Mouse (Mus musculus) erythroblast, embryonic 14.5 days (primary cell): ENCODE measurements around the gene Uba6. TPM values are rescaled to one million over a fixed set of nuclear protein-coding genes. Genes with fewer than 3 reads are reported as not detected.

ENCODE experiments used
- H3K27me3 ChIP-seq: 2 replicates; pipeline ENCODE4 v1.6.1; 2012; ENCODE audit warnings: inconsistent platforms; ENCODE audit not compliant: control insufficient read depth
- H3K36me3 ChIP-seq: 2 replicates; pipeline ENCODE4 v1.6.1; 2012; ENCODE audit warnings: mild to moderate bottlenecking, inconsistent platforms; ENCODE audit not compliant: control insufficient read depth
- H3K4me1 ChIP-seq: 2 replicates; pipeline ENCODE4 v1.6.1; 2012; ENCODE audit warnings: inconsistent platforms; ENCODE audit not compliant: control insufficient read depth
- H3K4me3 ChIP-seq: replicated peaks from 2 replicates; pipeline ENCODE3; 2012; ENCODE audit warnings: moderate library complexity, mild to moderate bottlenecking, inconsistent platforms
- H3K9me3 ChIP-seq: 2 replicates; pipeline ENCODE4 v1.6.1; 2012; ENCODE audit warnings: low read length, inconsistent platforms, mixed read lengths; ENCODE audit not compliant: control insufficient read depth
- GATA1 ChIP-seq: IDR thresholded peaks from 2 replicates; pipeline ENCODE4 v1.6.1; 2012; ENCODE audit warnings: low read length, inconsistent platforms, mixed read lengths
- TAL1 ChIP-seq: IDR thresholded peaks from 3 replicates; pipeline ENCODE4 v1.6.1; 2012; ENCODE audit warnings: low read length, inconsistent platforms, mixed read lengths
- polyA plus RNA-seq: library from polyadenylated mRNA; stranded (reverse); fragments of >175 nt; gene quantifications from 2 replicates; pipeline ENCODE4 v1.2.3, GENCODE M21; 2012

Uba6 gene
- polyA plus RNA-seq, 1 experiment: under 0.01 TPM

DNA sequence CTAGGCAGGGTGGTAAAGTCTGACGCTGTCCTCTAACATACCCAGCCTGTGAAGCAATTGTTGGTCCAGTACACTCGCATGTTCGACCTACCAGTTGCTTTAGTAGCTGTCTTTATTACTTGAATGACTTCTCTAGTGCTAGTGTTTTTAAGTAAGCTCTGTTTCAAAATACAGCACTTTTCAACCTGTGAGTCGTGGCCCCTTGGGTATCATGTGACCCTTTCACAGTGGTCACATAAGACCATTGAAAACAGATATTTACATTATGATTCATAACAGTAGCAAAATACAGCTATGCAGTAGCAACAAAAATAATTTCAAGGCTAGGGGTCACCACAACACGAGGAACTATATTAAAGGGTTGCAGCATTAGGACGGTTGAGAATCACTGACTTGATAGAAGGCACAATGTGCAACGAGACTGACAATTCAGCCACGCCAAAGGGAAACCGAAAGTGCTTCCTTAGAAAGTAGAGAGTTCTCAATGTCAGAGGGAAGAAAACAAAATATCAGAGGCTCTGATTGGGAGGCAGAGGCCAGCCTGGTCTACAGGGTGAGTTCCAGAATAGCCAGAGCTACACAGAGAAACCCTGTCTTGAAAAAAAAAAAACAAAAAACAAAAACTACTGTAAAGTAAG lies 54.0 kb downstream of the Uba6 start:
- H3K9me3 ChIP-seq: no peaks in the 10 kb centered on the region
- TF ChIP-seq GATA1 (no peak), TAL1 (no peak)
- no peaks in the 10 kb centered on the region for H3K4me1 ChIP-seq
- H3K4me3 ChIP-seq: no peak overlapping the region
- H3K36me3 ChIP-seq: peaks cover 22% of the 10 kb centered on the region
- H3K27me3 ChIP-seq: no peaks in the 10 kb centered on the region

DNA sequence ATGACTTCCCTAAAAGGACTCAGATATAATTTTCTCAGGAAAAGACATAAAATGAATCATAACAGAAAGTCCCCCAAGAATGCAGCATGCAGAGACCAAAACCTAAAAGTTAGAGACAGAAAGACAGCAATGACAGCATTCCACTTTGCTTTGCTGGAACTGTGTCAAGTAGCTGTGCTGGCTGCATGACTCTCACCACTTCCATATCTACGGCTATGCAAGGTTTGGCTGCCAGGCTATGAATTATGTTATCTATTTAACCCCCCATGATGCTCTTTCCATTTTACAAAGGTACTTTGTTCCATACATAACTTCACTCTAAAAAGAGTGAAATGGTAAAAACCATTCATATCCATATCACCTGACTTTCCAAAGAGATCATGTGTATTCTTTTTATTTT lies 58.6 kb downstream of the Uba6 start:
- H3K27me3 ChIP-seq: no peaks in the 10 kb centered on the region
- H3K9me3 ChIP-seq: no peaks in the 10 kb centered on the region
- TF ChIP-seq GATA1: no peak
- TF ChIP-seq TAL1: no peak
- H3K4me1 ChIP-seq: no peaks in the 10 kb centered on the region
- H3K36me3 ChIP-seq: peaks cover 17% of the 10 kb centered on the region
- no peak overlapping the region for H3K4me3 ChIP-seq

DNA sequence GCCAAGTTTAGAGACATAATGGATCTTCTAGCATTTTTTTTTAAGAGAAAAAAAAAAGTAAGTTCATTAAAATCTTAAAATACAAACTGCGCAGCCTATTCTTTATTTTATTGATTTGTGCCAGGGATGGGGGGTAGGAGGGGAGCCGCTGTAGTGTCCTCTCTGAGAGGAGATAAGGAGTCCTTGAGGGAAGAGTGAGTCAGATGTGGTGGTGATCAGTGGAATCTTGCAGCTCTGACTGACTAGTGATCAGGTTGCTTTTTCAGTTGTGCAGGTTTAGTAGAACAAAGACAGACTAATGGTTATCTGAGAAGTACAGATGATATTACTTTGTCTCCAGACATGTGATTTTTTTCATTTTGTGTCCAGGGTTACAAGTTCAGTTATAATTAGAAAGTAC lies 59.6 kb downstream of the Uba6 start:
- no peak overlapping the region for H3K4me3 ChIP-seq
- no peaks in the 10 kb centered on the region for H3K27me3 ChIP-seq
- H3K4me1 ChIP-seq: no peaks in the 10 kb centered on the region
- no peaks in the 10 kb centered on the region for H3K9me3 ChIP-seq
- TF ChIP-seq TAL1 (no peak), GATA1 (no peak)
- H3K36me3 ChIP-seq: peaks cover 10% of the 10 kb centered on the region

DNA sequence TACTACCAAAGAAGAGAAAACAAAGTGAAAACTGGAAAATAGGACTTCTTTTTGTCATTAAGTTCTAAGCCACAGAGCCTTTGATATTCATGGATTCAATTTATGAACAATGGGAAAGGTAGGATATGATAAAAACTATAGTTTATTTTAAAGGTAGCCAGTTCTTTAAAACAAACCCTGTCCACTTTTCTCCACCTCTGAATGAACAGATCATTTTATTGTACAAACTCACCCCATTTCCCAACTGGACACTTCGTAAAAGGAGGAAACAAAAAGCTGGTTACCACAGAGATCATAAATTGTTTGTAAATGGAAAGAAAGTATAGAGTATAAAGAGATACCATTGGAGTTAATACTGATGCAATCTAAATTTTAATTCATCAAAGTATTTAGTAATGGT lies 61.5 kb downstream of the Uba6 start:
- no peak overlapping the region for H3K4me3 ChIP-seq
- no peaks in the 10 kb centered on the region for H3K9me3 ChIP-seq
- TF ChIP-seq TAL1: no peak
- H3K4me1 ChIP-seq: no peaks in the 10 kb centered on the region
- H3K27me3 ChIP-seq: no peaks in the 10 kb centered on the region
- peaks cover 7% of the 10 kb centered on the region for H3K36me3 ChIP-seq

DNA sequence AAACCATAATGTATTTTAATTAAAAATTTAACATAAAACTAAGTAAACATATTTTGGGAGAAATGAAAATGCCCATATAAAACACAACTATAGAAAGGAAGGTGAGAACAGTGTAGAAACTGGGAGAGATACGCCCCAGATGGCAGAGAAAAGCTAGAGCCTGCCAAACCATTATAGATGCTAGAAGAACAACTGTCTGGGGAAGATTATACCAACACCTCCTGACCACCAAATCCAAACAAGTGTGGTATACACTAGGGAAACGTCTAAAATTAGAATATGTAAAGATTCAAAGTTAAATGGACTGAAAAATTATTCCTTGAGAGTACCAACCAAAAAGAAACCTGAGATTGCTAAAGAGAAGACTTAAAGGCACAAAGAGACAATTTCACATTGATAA lies 66.0 kb downstream of the Uba6 start:
- no peak for TF ChIP-seq TAL1
- TF ChIP-seq GATA1: no peak

DNA sequence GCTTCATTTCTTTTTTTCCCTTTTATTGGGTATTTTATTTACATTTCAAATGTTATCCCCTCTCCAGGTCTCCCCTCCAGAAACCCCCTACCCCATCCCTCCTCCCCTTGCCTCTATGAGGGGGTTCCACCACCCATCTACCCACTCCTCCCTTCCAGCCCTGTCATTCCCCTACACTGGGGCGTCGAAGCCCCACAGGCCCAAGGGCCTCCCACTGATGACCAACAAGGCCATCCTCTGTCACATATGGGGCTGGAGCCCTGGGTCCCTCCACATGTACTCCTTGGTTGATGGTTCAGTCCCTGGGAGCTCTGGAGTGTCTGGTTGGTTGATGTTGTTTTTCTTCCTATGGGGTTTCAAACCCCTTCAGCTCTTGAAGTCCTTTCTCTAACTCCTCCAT lies 70.4 kb downstream of the Uba6 start:
- no peak overlapping the region for H3K4me3 ChIP-seq
- H3K9me3 ChIP-seq: no peaks in the 10 kb centered on the region
- no peaks in the 10 kb centered on the region for H3K4me1 ChIP-seq
- no peak for TF ChIP-seq TAL1
- TF ChIP-seq GATA1: no peak
- no peaks in the 10 kb centered on the region for H3K27me3 ChIP-seq
- no peaks in the 10 kb centered on the region; the same call in 1 of the 2 replicates for H3K36me3 ChIP-seq

More for the DNA sequence above, 66.0 kb downstream of the Uba6 start:
- H3K27me3 ChIP-seq: no peaks in the 10 kb centered on the region
- H3K4me1 ChIP-seq: no peaks in the 10 kb centered on the region
- H3K36me3 ChIP-seq: no peaks in the 10 kb centered on the region; the same call in 1 of the 2 replicates
- no peaks in the 10 kb centered on the region for H3K9me3 ChIP-seq
- no peak overlapping the region for H3K4me3 ChIP-seq

DNA sequence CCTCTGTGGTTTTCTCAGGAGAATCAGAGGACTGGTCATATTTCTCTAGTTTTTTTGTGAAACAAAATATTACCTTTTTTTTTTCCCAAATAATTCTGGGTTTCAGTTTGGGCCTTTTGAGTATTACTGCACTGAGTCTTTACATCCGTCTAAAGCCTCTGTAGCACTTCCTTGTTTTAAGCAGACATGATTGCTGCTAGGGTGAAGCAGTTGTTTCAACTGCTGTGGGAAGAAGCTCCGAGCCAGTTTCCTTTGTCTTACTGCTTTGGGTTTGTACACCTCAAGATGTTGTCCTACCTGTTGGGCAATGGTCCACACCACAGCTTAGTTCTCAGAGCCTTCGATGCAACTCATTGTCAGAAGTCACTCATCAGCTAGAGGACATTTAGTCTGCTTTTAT lies 72.0 kb downstream of the Uba6 start:
- no peak overlapping the region for H3K4me3 ChIP-seq
- no peak for TF ChIP-seq TAL1
- no peak for TF ChIP-seq GATA1

DNA sequence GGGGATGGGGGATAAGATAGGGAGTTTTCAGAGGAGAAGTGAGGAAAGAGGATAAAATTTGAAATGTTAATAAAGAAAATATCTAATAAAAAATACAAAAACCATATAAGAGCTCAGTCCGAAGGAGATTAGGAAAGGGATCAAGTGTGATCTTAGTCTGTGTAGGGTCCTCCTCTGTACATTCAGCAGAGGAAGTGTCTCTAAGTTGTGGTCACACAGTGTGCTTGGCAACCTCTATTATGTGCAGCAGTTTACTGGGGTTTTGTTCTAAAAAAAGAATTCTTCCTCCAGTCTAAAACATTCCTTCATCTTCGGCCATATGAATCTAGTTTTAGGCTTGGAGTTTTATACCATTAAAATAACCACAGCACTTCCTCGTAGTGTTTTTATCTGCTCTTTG lies 73.6 kb downstream of the Uba6 start:
- no peaks in the 10 kb centered on the region for H3K9me3 ChIP-seq
- no peak overlapping the region for H3K4me3 ChIP-seq
- H3K36me3 ChIP-seq: no peaks in the 10 kb centered on the region
- H3K4me1 ChIP-seq: peaks cover 5% of the 10 kb centered on the region
- no peak for TF ChIP-seq TAL1
- TF ChIP-seq GATA1: no peak
- no peaks in the 10 kb centered on the region for H3K27me3 ChIP-seq

More for the DNA sequence above, 72.0 kb downstream of the Uba6 start:
- H3K27me3 ChIP-seq: no peaks in the 10 kb centered on the region
- no peaks in the 10 kb centered on the region for H3K4me1 ChIP-seq
- H3K9me3 ChIP-seq: no peaks in the 10 kb centered on the region
- H3K36me3 ChIP-seq: no peaks in the 10 kb centered on the region

DNA sequence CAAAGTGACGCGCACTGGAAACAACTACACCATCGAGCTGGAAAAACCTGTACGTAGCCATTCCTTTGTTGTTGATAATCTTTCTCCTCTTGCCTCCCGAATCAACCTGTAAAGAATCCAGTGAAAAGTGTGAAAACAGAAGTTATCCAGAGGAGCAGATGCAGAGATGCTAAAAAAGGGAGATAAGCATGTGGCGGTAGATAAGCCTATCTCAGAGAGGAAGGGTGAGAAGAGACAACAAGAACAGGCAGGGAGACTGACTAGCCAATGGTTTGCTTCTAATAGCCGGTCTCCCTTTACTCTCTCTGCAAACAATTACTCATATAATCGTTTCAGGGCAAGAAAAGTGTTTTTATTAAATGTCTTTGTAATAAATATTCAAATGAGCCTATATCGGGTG lies 77.8 kb downstream of the Uba6 start:
- Histone ChIP-seq H3K27me3 (no peaks in the 10 kb centered on the region), H3K4me1 (peaks cover 5% of the 10 kb centered on the region), H3K36me3 (no peaks in the 10 kb centered on the region), H3K9me3 (no peaks in the 10 kb centered on the region), H3K4me3 (no peak overlapping the region)
- TF ChIP-seq GATA1: no peak
- no peak for TF ChIP-seq TAL1

DNA sequence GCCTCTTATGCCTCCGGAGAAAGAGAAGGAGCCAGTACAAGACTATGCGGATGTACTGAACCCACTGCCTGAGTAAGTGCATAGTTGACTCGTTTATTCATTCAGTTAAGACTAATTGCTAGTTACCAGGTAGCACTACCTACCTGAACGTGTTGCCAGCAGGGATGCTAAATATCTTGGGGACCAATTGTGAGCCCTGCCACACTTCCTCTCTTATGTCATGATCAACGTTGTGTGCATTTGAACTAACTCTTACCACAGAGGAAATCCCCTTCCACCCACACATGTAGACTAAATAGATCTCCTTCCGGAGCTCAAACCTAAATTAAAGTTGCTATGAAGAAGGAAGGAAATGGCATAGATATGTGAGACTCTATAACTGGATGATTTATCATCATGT lies 85.9 kb downstream of the Uba6 start:
- Histone ChIP-seq H3K36me3 (no peaks in the 10 kb centered on the region), H3K4me3 (no peak overlapping the region), H3K9me3 (no peaks in the 10 kb centered on the region), H3K4me1 (no peaks in the 10 kb centered on the region), H3K27me3 (no peaks in the 10 kb centered on the region)
- no peak for TF ChIP-seq TAL1
- no peak for TF ChIP-seq GATA1
